Mouse (Mus musculus): ENCODE measurements around the gene Fam53a.

GRCm38 (mm10) chr5:33630061-33630460 is 626 bp upstream of the Fam53a start:
- no peak for TF ChIP-seq POLR2A (IDR thresholded peaks at IDR 0.05; ENCODE audit: insufficient read depth, low read length)
- TF ChIP-seq CTCF (IDR thresholded peaks at IDR 0.05; ENCODE audit: low read depth, low read length) = no peak
- no peak for TF ChIP-seq EP300 (IDR thresholded peaks at IDR 0.05; ENCODE audit: insufficient read depth, low read depth, low read length)
